Mouse (Mus musculus): ENCODE data around the gene Bri3.

Bri3 gene

GRCm38 (mm10) chr5:144243901-144244487, at the start of gene Bri3:
Gene Bri3, plus strand, starts transcription at chr5:144244437.
- DNase-seq = no peak

GRCm38 (mm10) chr5:144195567-144195966, 48.7 kb upstream of the Bri3 start:
- no peak for DNase-seq

- no peak for DNase-seq
These were observed 43.6 kb upstream of the Bri3 start for GRCm38 (mm10) chr5:144200616-144201015.

GRCm38 (mm10) chr5:144202430-144202829, 41.8 kb upstream of the Bri3 start:
- no peak for DNase-seq

- no peak for DNase-seq
These were observed 40.8 kb upstream of the Bri3 start for GRCm38 (mm10) chr5:144203398-144203959.

GRCm38 (mm10) chr5:144204303-144204702, 39.9 kb upstream of the Bri3 start:
- no peak for DNase-seq

GRCm38 (mm10) chr5:144204911-144205310, 39.3 kb upstream of the Bri3 start:
- peak in 1 of 2 experiments; percentile 33 for DNase-seq

- no peak for DNase-seq
These were observed 38.2 kb upstream of the Bri3 start for GRCm38 (mm10) chr5:144206069-144206468.

GRCm38 (mm10) chr5:144207478-144207877, 36.8 kb upstream of the Bri3 start:
- peak; percentile 68 to 71 for DNase-seq

- DNase-seq = peak; percentile 82 to 83
These were observed 29.8 kb upstream of the Bri3 start for GRCm38 (mm10) chr5:144214453-144214852.

- no peak for DNase-seq
These were observed 28.2 kb upstream of the Bri3 start for GRCm38 (mm10) chr5:144215992-144216391.

- no peak for DNase-seq
These were observed 26.2 kb upstream of the Bri3 start for GRCm38 (mm10) chr5:144218061-144218460.

GRCm38 (mm10) chr5:144219306-144219705, 24.9 kb upstream of the Bri3 start:
- DNase-seq = peak; percentile 31 to 41

- no peak for DNase-seq
These were observed 24.3 kb upstream of the Bri3 start for GRCm38 (mm10) chr5:144219936-144220335.

- DNase-seq = no peak
These were observed 22.9 kb upstream of the Bri3 start for GRCm38 (mm10) chr5:144221305-144221704.

GRCm38 (mm10) chr5:144222811-144223502, 21.3 kb upstream of the Bri3 start:
- peak; percentile 56 to 69 for DNase-seq

- DNase-seq = peak; percentile 95 to 96
These were observed 20.8 kb upstream of the Bri3 start, which contains the start of gene Tecpr1 for GRCm38 (mm10) chr5:144223503-144223862. Gene Tecpr1, minus strand, starts transcription at chr5:144223615.

GRCm38 (mm10) chr5:144223899-144224816, 20.1 kb upstream of the Bri3 start:
- DNase-seq = peak in 1 of 2 experiments; percentile 31

- no peak for DNase-seq
These were observed 18.0 kb upstream of the Bri3 start for GRCm38 (mm10) chr5:144226220-144226619.

GRCm38 (mm10) chr5:144230216-144230615, 14.0 kb upstream of the Bri3 start:
- DNase-seq = no peak

- DNase-seq = no peak
These were observed 12.8 kb upstream of the Bri3 start for GRCm38 (mm10) chr5:144231410-144231809.

- DNase-seq = no peak
These were observed 11.7 kb upstream of the Bri3 start for GRCm38 (mm10) chr5:144232531-144232930.

- DNase-seq = no peak
These were observed 10.0 kb upstream of the Bri3 start for GRCm38 (mm10) chr5:144234222-144234621.
